Mouse (Mus musculus) olfactory bulb, adult 2 months (tissue): ENCODE data around the gene Gngt2.

Source experiments
- CTCF ChIP-seq: fragments of 200-500 bp; IDR thresholded peaks from 2 replicates; pipeline ENCODE4 v1.5.1; 2012; ENCODE audit warnings: low read depth, mild to moderate bottlenecking, low read length, moderate library complexity; ENCODE audit not compliant: insufficient read depth
- POLR2A ChIP-seq: fragments of 200-500 bp; IDR thresholded peaks from 2 replicates; pipeline ENCODE4 v1.6.1; 2012; ENCODE audit warnings: mild to moderate bottlenecking, low read depth, low read length, moderate library complexity; ENCODE audit not compliant: insufficient read depth

GRCm38 (mm10) chr11:95834143-95834667 is 2.8 kb upstream of the Gngt2 start:
- no peak for TF ChIP-seq CTCF
- TF ChIP-seq POLR2A: no peak
